Mouse (Mus musculus) adrenal gland, adult 2 months (tissue): Measurements from ENCODE around the gene Cd300e. TPM values are rescaled to one million over a fixed set of nuclear protein-coding genes. Genes with fewer than 3 reads are reported as not detected.

Experiments
- polyA plus RNA-seq: library from polyadenylated mRNA; depleted of rRNA; stranded (reverse); fragments of >200 nt; gene quantifications from 2 replicates; pipeline ENCODE4 v1.2.3, GENCODE M21; 2012; rRNA removed
- total RNA-seq, 2 experiments: library from RNA; stranded (reverse); gene quantifications; 2 replicates each; pipeline ENCODE4 v1.2.3; 2021

Cd300e gene
- total and polyA plus RNA-seq, 3 experiments: 0.78 to 0.86 TPM; not detected in 1

Other genes starting within 250 kb of the Cd300e start
- gene Gprc5c, start 211.0 kb downstream of the Cd300e start, total RNA-seq: 1 to 10 TPM; 4.0 to 7.1 TPM
- gene Gprc5c, start 211.0 kb downstream of the Cd300e start, polyA plus RNA-seq: 5.2 and 7.6 TPM in 2 replicates
- 1 to 10 TPM; 1.5 TPM for gene Cd300a, start 172.1 kb downstream of the Cd300e start, total RNA-seq
- 0.80 and 0.81 TPM in 2 replicates for gene Cd300a, start 172.1 kb downstream of the Cd300e start, polyA plus RNA-seq
- gene Cd300lb, start 127.8 kb downstream of the Cd300e start, total RNA-seq: 1 to 10 TPM in 1 of 2 experiments, under 1 TPM in 1; 0.86 to 1.1 TPM
- gene Cd300lb, start 127.8 kb downstream of the Cd300e start, polyA plus RNA-seq: 0.42 and 0.46 TPM in 2 replicates
- gene Cd300c, start 93.0 kb downstream of the Cd300e start, total RNA-seq: not detected
- gene Cd300c, start 93.0 kb downstream of the Cd300e start, polyA plus RNA-seq: 0.58 TPM in 1 of 2 replicates, not detected in the other
- 1 to 10 TPM in 1 of 2 experiments, under 1 TPM in 1; 0.89 to 2.7 TPM for gene Cd300ld, start 72.3 kb downstream of the Cd300e start, total RNA-seq
- 0.45 and 0.64 TPM in 2 replicates for gene Cd300ld, start 72.3 kb downstream of the Cd300e start, polyA plus RNA-seq
- 1 to 10 TPM; 3.5 to 5.5 TPM for gene Cd300c2, start 60.3 kb downstream of the Cd300e start, total RNA-seq
- gene Cd300c2, start 60.3 kb downstream of the Cd300e start, polyA plus RNA-seq: 3.7 and 3.8 TPM in 2 replicates
- gene Cd300ld2, start 46.0 kb downstream of the Cd300e start, total RNA-seq: not detected
- gene Cd300ld2, start 46.0 kb downstream of the Cd300e start, polyA plus RNA-seq: 0.56 TPM in 1 of 2 replicates, not detected in the other
- not detected for gene Cd300ld4, start 35.2 kb downstream of the Cd300e start, total RNA-seq
- 0.21 TPM in 1 of 2 replicates, not detected in the other for gene Cd300ld4, start 35.2 kb downstream of the Cd300e start, polyA plus RNA-seq
- gene Cd300ld5, start 24.4 kb downstream of the Cd300e start, total RNA-seq: 1 to 10 TPM; 5.0 to 8.0 TPM
- 0.49 and 0.68 TPM in 2 replicates for gene Cd300ld5, start 24.4 kb downstream of the Cd300e start, polyA plus RNA-seq
- 10 to 100 TPM in 1 of 2 experiments, 1 to 10 TPM in 1; 4.0 to 10.5 TPM for gene Cd300ld3, start 13.8 kb downstream of the Cd300e start, total RNA-seq
- 10.6 and 11.2 TPM in 2 replicates for gene Cd300ld3, start 13.8 kb downstream of the Cd300e start, polyA plus RNA-seq
- under 1 TPM; 0.55 to 0.58 TPM for gene Rab37, start 29.3 kb upstream of the Cd300e start, total RNA-seq
- gene Rab37, start 29.3 kb upstream of the Cd300e start, polyA plus RNA-seq: 0.15 and 0.36 TPM in 2 replicates
- under 1 TPM; 0.55 to 0.90 TPM for gene Cd300lf, start 71.8 kb upstream of the Cd300e start, total RNA-seq
- gene Cd300lf, start 71.8 kb upstream of the Cd300e start, polyA plus RNA-seq: 1.00 and 1.3 TPM in 2 replicates
- gene Slc9a3r1, start 101.2 kb upstream of the Cd300e start, total RNA-seq: 10 to 100 TPM; 15.6 to 26.2 TPM
- gene Slc9a3r1, start 101.2 kb upstream of the Cd300e start, polyA plus RNA-seq: 14.8 and 15.0 TPM in 2 replicates
- gene Tmem104, start 125.3 kb upstream of the Cd300e start, total RNA-seq: 10 to 100 TPM; 23.7 to 27.9 TPM
- gene Tmem104, start 125.3 kb upstream of the Cd300e start, polyA plus RNA-seq: 26.5 and 34.7 TPM in 2 replicates
- gene Nat9, start 125.7 kb upstream of the Cd300e start, total RNA-seq: 10 to 100 TPM; 20.0 to 29.2 TPM
- 12.0 and 16.2 TPM in 2 replicates for gene Nat9, start 125.7 kb upstream of the Cd300e start, polyA plus RNA-seq
- 1 to 10 TPM; 2.3 to 9.4 TPM for gene Grin2c, start 205.1 kb upstream of the Cd300e start, total RNA-seq
- 13.8 and 25.5 TPM in 2 replicates for gene Grin2c, start 205.1 kb upstream of the Cd300e start, polyA plus RNA-seq
- 1,000 to 10,000 TPM; 1,196 to 1,476 TPM for gene Fdxr, start 214.9 kb upstream of the Cd300e start, total RNA-seq
- gene Fdxr, start 214.9 kb upstream of the Cd300e start, polyA plus RNA-seq: 2,178 and 2,420 TPM in 2 replicates
- gene Fads6, start 235.5 kb upstream of the Cd300e start, total RNA-seq: 10 to 100 TPM; 56.7 to 76.5 TPM
- 87.7 and 93.1 TPM in 2 replicates for gene Fads6, start 235.5 kb upstream of the Cd300e start, polyA plus RNA-seq
- gene Otop2, start 245.0 kb upstream of the Cd300e start, total RNA-seq: not detected
- 0.12 TPM in 1 of 2 replicates, not detected in the other for gene Otop2, start 245.0 kb upstream of the Cd300e start, polyA plus RNA-seq